Mouse (Mus musculus): ENCODE data around the gene Zfp445. TPM values are rescaled to one million over a fixed set of nuclear protein-coding genes. Genes with fewer than 3 reads are reported as not detected.
"Not testable (repeated sequence)": the region's sequence is repeated elsewhere in the genome, so short reads cannot be mapped to it uniquely, and the experiment has no call there.

Gene Zfp445
- polyA plus RNA-seq, 1 experiment from 2014 or later, result 82.5 TPM

DNA sequence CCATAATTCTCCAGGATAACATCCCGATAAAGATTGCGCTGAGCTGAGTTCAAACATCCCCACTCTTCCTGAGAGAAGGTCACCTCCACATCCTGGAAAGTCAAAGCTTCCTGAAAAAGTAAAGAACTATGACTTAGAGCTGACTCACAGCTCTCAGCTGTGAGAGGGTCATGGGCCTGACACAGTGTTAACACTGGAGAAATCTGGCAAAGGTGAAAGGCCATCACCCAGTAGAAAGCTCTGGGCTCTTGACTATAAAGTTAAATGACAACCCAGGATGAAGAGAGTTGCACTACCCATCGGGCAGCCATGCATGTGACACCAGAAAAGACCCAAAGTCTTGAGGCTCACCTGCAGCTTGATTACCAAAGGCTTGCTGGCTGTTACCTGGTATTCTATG is 9.1 kb downstream of the Zfp445 start:
- 99% methylated on average over 3 of the region's 3 CpGs for WGBS
- no peaks in the 10 kb centered on the region for H3K4me1 ChIP-seq
- peaks cover 98% of the 10 kb centered on the region for H3K36me3 ChIP-seq
- H3K27ac ChIP-seq, result no peak overlapping the region
- DNase-seq (ENCODE audit: low spot score), result no peak
- H3K4me3 ChIP-seq, result no peak overlapping the region
- no peaks in the 10 kb centered on the region for H3K27me3 ChIP-seq (ENCODE audit: low read depth, poor library complexity, severe bottlenecking)
- peaks cover 2% of the 10 kb centered on the region; the same call in 1 of the 2 replicates for H3K9me3 ChIP-seq (replicated peaks)

DNA sequence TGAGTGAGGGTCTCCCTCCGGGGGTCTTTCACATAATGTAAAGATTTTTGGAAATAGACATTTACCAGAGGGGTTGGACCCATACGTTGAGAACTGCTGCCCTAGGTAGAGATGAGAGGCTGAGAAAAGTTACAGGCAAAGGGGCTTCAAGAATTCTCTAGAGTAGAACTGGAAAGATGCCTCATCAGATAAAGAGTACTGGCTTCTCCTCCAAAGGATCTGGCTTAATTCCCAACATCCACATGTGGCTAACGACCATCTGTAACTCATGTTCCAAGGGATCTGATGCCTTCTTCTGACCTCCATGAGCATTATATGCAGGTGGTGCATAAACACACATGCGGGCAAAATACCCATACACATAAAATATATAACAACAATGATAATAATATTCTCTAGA is 10.2 kb downstream of the Zfp445 start:
- H3K9me3 ChIP-seq (replicated peaks), result peaks cover 2% of the 10 kb centered on the region; the same call in 1 of the 2 replicates
- no peak for DNase-seq (ENCODE audit: low spot score)
- H3K4me3 ChIP-seq, result no peak overlapping the region
- no peak overlapping the region for H3K27ac ChIP-seq
- H3K27me3 ChIP-seq (ENCODE audit: low read depth, poor library complexity, severe bottlenecking), result no peaks in the 10 kb centered on the region
- WGBS, result 95% methylated on average over 4 of the region's 4 CpGs
- H3K4me1 ChIP-seq, result no peaks in the 10 kb centered on the region
- peaks cover 98% of the 10 kb centered on the region for H3K36me3 ChIP-seq

DNA sequence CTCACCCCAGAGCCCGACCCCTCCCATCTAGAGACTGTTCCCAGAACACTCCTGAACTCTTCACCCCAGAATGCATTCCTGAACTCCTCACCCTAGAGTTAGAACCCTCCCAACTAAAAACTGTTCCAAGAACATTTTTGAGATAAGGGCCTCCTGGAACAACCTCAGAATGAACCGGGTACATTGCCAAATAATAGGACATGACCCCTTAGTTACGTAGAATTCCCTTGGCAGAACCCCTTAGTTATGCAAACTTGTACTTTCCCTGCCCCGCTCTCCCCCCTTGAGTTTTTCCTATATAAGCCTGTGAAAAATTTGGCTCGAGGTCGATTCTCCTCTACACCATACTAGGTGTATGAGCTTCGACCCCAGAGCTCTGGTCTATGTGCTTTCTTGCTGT is 10.7 kb downstream of the Zfp445 start:
- not testable (repeated sequence) for H3K9me3 ChIP-seq (replicated peaks); DNase-seq (ENCODE audit: low spot score); H3K27ac ChIP-seq; H3K4me1 ChIP-seq; H3K27me3 ChIP-seq (ENCODE audit: low read depth, poor library complexity, severe bottlenecking); H3K4me3 ChIP-seq
- 84% methylated on average over 3 of the region's 7 CpGs for WGBS
- peaks cover 98% of the 10 kb centered on the region for H3K36me3 ChIP-seq

DNA sequence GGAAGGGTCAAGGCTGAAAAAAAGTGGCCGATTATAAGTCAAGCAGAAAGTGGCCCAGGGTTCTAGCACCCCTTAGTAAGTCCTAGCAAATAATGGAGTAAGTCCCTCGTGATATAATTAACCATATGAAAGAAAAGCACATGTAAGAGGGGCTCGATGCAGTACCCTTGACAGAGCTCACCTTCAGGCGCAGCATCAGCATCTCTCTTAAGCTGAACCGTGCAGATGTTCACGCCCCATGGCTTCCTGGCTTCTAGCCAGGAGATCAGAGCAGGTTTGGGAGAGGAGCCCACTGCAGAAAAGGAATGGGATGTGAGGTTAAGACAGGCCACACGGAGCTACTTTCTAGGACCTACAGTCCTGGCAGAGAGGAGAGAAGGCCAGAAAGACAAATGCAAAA is 11.3 kb downstream of the Zfp445 start:
- Histone ChIP-seq H3K36me3 (peaks cover 98% of the 10 kb centered on the region), H3K27me3 (ENCODE audit: low read depth, poor library complexity, severe bottlenecking) (no peaks in the 10 kb centered on the region), H3K4me3 (no peak overlapping the region), H3K9me3 (replicated peaks) (no peaks in the 10 kb centered on the region), H3K4me1 (no peaks in the 10 kb centered on the region), H3K27ac (no peak overlapping the region)
- WGBS, result 96% methylated on average over 7 of the region's 7 CpGs
- DNase-seq (ENCODE audit: low spot score), result no peak

DNA sequence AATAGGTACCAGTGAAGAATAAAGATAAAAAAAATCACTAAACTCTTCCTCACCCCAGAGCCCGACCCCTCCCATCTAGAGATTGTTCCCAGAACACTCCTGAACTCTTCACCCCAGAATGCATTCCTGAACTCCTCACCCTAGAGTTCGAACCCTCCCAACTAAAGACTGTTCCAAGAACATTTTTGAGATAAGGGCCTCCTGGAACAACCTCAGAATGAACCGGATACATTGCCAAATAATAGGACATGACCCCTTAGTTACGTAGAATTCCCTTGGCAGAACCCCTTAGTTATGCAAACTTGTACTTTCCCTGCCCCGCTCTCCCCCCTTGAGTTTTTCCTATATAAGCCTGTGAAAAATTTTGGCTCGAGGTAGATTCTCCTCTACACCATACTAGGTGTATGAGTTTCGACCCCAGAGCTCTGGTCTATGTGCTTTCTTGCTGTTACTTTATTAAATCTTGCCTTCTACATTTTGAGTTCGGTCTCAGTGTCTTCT is 17.9 kb downstream of the Zfp445 start:
- not testable (repeated sequence) for DNase-seq (ENCODE audit: low spot score); H3K9me3 ChIP-seq (replicated peaks); H3K4me1 ChIP-seq; H3K27ac ChIP-seq; H3K27me3 ChIP-seq (ENCODE audit: low read depth, poor library complexity, severe bottlenecking); H3K4me3 ChIP-seq
- WGBS, result 95% methylated on average over 7 of the region's 8 CpGs
- H3K36me3 ChIP-seq, result peaks cover 47% of the 10 kb centered on the region

DNA sequence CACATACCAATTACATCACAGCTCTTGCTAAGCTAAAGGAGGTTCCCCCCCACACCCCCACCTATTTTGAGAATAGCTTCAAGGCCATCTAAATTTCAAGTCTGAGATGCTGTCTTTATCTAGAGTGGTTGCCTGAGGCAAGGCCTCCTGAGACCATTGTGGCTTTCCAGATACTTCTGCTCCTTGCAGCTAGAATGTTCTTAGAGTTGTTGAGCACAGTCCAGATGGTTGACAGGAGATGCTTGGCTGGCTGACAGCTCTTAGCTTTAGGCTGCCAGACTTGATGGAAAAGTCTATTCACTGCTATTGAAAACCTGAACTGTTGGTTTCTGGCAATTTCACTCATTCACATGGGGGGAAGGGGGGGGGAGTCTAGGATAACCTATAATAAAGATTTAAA is 19.6 kb downstream of the Zfp445 start:
- no peak for DNase-seq (ENCODE audit: low spot score)
- H3K27ac ChIP-seq, result no peak overlapping the region
- no peaks in the 10 kb centered on the region for H3K4me1 ChIP-seq
- no peaks in the 10 kb centered on the region for H3K27me3 ChIP-seq (ENCODE audit: low read depth, poor library complexity, severe bottlenecking)
- peaks cover 30% of the 10 kb centered on the region for H3K36me3 ChIP-seq
- no peak overlapping the region for H3K4me3 ChIP-seq
- H3K9me3 ChIP-seq (replicated peaks), result no peaks in the 10 kb centered on the region

DNA sequence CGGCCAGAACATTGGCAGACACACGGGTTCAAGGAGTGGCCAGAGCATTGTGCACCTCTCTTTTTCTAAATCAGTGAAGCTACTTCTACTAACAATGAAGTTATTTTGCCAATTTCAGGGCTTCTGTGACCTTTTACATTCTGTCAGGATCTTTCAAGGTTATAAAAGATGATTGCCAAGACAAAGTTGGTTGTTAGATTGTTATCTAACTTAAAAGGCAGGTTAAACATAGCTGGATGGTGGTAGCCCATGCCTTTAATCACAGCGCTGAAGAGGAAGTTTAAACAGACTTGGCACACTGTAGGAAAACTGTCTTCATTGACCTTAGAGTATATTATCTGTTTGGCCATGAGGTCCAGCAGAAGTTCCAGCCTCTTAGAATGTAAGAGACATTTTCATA is 20.2 kb downstream of the Zfp445 start:
- H3K9me3 ChIP-seq (replicated peaks), result no peaks in the 10 kb centered on the region
- H3K27ac ChIP-seq, result no peak overlapping the region
- H3K4me1 ChIP-seq, result no peaks in the 10 kb centered on the region
- no peak overlapping the region for H3K4me3 ChIP-seq
- peaks cover 25% of the 10 kb centered on the region for H3K36me3 ChIP-seq
- DNase-seq (ENCODE audit: low spot score), result no peak
- 91% methylated on average over 3 of the region's 3 CpGs for WGBS
- H3K27me3 ChIP-seq (ENCODE audit: low read depth, poor library complexity, severe bottlenecking), result no peaks in the 10 kb centered on the region

DNA sequence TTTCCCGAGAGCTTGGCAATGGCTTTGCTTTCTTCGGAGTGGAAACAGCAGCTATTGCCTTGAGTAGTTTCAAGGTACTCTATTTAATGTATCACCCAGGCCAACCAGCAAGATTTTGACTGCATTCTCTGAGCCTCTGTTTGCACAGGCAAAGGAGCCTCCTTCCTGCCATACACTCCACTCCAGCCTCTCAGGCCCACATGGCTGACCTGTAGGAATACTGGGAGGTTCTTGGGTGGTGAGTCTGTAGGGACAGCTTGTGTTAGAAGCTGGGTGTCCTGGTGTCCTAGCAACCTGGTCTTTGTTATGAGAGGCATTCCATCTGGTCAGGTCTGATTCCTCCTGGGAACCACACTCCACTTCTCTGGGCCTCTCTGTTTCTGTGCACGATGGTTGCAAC is 22.0 kb downstream of the Zfp445 start, which contains the start of gene Gm35549:
TSS of gene Gm35549 (minus strand) at position 276 of the 400 bp plus-strand sequence.
- Histone ChIP-seq H3K9me3 (replicated peaks) (no peaks in the 10 kb centered on the region), H3K36me3 (peaks cover 6% of the 10 kb centered on the region), H3K4me3 (no peak within 1 kb of the TSS), H3K4me1 (no peaks in the 10 kb centered on the region), H3K27ac (no peak within 1 kb of the TSS), H3K27me3 (ENCODE audit: low read depth, poor library complexity, severe bottlenecking) (no peaks in the 10 kb centered on the region)
- WGBS, result 93% methylated on average over 3 of the region's 3 CpGs
- DNase-seq (ENCODE audit: low spot score), result no peak

DNA sequence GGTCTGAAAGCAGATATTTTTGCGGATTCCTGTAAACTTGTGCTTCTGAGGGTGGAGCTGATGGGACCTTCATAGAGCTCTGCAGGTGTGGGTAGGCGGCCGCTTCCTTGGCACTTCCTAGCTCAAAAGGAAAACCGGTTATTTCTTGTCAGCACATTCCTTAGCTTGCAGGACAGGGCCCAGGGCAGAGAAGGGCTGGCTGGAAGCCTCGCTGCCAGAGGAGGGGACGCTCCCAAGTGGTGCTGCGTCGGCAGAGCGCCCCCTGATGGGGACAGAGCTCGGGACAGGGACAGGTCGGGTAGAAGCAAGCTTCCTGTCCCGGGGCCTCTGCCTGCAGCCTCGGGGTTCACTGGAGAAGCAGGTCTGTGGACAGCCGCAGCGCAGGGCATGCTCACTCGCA is 28.1 kb downstream of the Zfp445 start:
- Histone ChIP-seq H3K36me3 (peaks cover 9% of the 10 kb centered on the region; the same call in 1 of the 2 replicates), H3K27ac (no peak overlapping the region), H3K27me3 (ENCODE audit: low read depth, poor library complexity, severe bottlenecking) (no peaks in the 10 kb centered on the region), H3K9me3 (replicated peaks) (no peaks in the 10 kb centered on the region), H3K4me1 (peaks cover 7% of the 10 kb centered on the region; the same call in 1 of the 2 replicates), H3K4me3 (no peak overlapping the region)
- WGBS, result 24% methylated on average over 16 of the region's 16 CpGs
- peak; percentile 50 for DNase-seq (ENCODE audit: low spot score)

DNA sequence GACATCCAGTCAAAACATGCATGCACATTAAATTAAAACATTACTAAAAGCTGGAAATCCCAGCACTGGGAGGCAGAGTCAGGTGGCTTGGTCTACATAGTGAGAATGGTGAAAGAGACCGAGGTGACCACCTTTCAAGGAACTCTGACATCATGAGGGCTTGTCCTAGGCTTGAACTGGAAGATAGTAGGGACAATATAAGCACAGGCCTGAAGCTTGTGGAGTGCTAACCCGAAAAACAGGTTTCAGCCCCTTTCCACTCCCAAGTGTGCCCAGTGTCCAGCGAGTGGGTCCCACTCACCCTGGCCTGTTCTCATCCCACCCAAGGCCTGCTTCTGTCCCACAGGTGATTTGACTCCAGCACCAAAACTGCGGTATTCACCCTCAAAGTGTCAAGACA is 28.6 kb downstream of the Zfp445 start:
- peaks cover 9% of the 10 kb centered on the region; the same call in 1 of the 2 replicates for H3K36me3 ChIP-seq
- H3K27me3 ChIP-seq (ENCODE audit: low read depth, poor library complexity, severe bottlenecking), result no peaks in the 10 kb centered on the region
- H3K27ac ChIP-seq, result no peak overlapping the region
- no peak overlapping the region for H3K4me3 ChIP-seq
- WGBS, result 75% methylated on average over 4 of the region's 4 CpGs
- DNase-seq (ENCODE audit: low spot score), result no peak
- H3K4me1 ChIP-seq, result peaks cover 7% of the 10 kb centered on the region; the same call in 1 of the 2 replicates
- H3K9me3 ChIP-seq (replicated peaks), result no peaks in the 10 kb centered on the region

DNA sequence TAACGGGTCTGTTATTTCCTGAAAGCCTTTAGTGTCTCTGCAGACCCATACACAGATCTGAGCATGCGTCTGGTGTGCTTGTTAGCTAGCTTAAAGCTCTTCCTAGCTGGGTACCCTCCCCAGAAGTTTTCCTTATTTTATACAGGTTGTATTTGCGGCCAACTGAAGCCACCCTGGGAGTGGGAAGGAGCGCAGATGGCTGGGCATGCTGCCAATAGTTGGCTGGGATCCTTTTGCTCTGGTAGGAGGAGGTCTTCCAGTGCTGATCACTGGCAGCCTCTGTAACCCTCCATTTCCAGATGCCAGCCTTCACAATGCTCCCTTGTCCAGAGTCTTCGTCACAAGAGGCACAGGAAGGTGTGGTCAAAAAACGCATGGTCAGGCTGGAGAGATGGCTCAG is 29.0 kb downstream of the Zfp445 start:
- no peak overlapping the region for H3K27ac ChIP-seq
- no peak overlapping the region for H3K4me3 ChIP-seq
- no peaks in the 10 kb centered on the region for H3K27me3 ChIP-seq (ENCODE audit: low read depth, poor library complexity, severe bottlenecking)
- WGBS, result 83% methylated on average over 6 of the region's 6 CpGs
- DNase-seq (ENCODE audit: low spot score), result no peak
- no peaks in the 10 kb centered on the region for H3K9me3 ChIP-seq (replicated peaks)
- H3K4me1 ChIP-seq, result peaks cover 7% of the 10 kb centered on the region; the same call in 1 of the 2 replicates
- peaks cover 9% of the 10 kb centered on the region; the same call in 1 of the 2 replicates for H3K36me3 ChIP-seq

DNA sequence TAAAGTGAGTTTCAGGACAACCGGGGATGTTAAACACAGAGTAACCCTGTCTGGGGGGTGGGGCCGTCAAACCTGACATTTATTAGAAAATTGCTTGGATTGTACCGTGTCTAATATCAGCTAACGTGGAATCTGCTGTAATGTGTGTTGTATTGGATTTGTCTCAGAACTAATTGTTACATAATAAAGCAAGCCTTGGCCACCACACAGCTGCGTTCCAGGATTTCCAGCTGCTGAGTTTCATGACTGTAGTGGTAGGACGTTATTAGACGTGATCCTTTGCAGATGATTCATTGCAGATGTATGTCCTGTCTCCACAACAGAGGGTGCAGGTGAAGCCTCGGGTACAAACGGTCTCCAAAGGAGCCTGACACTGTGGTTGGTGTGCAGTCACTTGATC is 29.7 kb downstream of the Zfp445 start:
- H3K4me3 ChIP-seq, result no peak overlapping the region
- H3K27me3 ChIP-seq (ENCODE audit: low read depth, poor library complexity, severe bottlenecking), result no peaks in the 10 kb centered on the region
- no peaks in the 10 kb centered on the region for H3K9me3 ChIP-seq (replicated peaks)
- 84% methylated on average over 9 of the region's 9 CpGs for WGBS
- no peak for DNase-seq (ENCODE audit: low spot score)
- no peak overlapping the region for H3K27ac ChIP-seq
- H3K4me1 ChIP-seq, result peaks cover 7% of the 10 kb centered on the region; the same call in 1 of the 2 replicates
- peaks cover 9% of the 10 kb centered on the region; the same call in 1 of the 2 replicates for H3K36me3 ChIP-seq

DNA sequence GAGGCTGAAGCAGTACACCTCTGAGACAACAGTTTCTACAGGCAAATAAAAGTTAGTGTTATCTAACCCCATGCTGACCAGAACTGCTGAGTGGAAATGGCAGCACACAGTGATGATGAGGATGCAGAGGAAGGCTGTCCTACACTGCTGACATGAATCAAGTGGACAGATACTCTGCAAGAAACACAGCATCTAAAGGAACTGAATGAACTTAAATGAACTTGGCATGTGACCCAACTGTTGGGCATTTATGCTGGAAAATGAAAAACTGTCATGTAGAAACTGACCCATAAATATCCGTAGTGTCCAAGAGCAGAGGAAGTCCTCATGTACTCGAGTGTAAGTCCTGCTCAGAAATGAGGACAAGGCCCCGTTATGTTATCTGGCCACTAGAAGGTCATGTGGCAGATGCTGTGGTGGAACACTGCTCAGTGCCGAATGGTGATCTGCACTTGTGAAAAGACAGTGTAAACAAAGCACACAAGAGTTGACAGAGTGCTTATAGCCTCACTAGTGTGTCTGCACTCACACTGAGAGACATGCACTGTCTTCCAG is 35.9 kb downstream of the Zfp445 start:
- 90% methylated on average over 4 of the region's 4 CpGs for WGBS
- no peak for DNase-seq (ENCODE audit: low spot score)
- Histone ChIP-seq H3K4me1 (no peaks in the 10 kb centered on the region), H3K4me3 (no peak overlapping the region), H3K36me3 (peaks cover 34% of the 10 kb centered on the region), H3K9me3 (replicated peaks) (no peaks in the 10 kb centered on the region), H3K27me3 (ENCODE audit: low read depth, poor library complexity, severe bottlenecking) (no peaks in the 10 kb centered on the region), H3K27ac (no peak overlapping the region)

DNA sequence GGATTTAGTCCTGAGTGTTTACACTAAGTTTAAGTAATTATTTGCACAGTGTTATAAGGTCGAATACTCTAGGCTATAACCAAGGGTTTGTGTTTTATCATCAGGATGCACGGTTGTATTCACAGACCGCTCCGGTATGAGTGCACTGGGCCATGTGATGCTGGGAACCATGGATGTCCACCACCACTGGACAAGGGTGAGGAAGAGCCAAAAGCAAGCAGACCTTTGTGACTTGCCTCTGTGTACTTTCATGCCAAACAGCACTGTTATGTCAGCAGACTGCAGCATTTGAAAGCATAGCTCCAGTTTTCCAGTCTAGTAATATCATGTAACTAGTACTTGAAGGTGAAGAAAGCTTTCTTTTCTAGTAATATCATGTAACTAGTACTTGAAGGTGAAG is 39.1 kb downstream of the Zfp445 start:
- Histone ChIP-seq H3K27ac (no peak overlapping the region), H3K9me3 (replicated peaks) (no peaks in the 10 kb centered on the region), H3K4me3 (no peak overlapping the region), H3K36me3 (peaks cover 35% of the 10 kb centered on the region), H3K27me3 (ENCODE audit: low read depth, poor library complexity, severe bottlenecking) (no peaks in the 10 kb centered on the region), H3K4me1 (no peaks in the 10 kb centered on the region)
- 96% methylated on average over 4 of the region's 4 CpGs for WGBS
- no peak for DNase-seq (ENCODE audit: low spot score)
